Mouse (Mus musculus): ENCODE measurements around the gene Gstm6.
"Not testable (repeated sequence)": the region's sequence is repeated elsewhere in the genome, so short reads cannot be mapped to it uniquely, and the experiment has no call there.

Gene Gstm6

GRCm38 (mm10) chr3:107939830-107940229, 3.7 kb downstream of the Gstm6 start:
- no peak for DNase-seq

- DNase-seq = peak; percentile 86
These were observed 4.1 kb downstream of the Gstm6 start for GRCm38 (mm10) chr3:107939403-107939802.

GRCm38 (mm10) chr3:107935888-107936287, 7.7 kb downstream of the Gstm6 start:
- no peak for DNase-seq

- no peak for DNase-seq
These were observed 8.3 kb downstream of the Gstm6 start for GRCm38 (mm10) chr3:107935268-107935667.

GRCm38 (mm10) chr3:107932128-107932527, 11.4 kb downstream of the Gstm6 start:
- DNase-seq = peak; percentile 18

- DNase-seq = peak; percentile 99
These were observed 11.9 kb downstream of the Gstm6 start, which contains the start of gene Gstm7 for GRCm38 (mm10) chr3:107931670-107932069. Gene Gstm7, minus strand, starts transcription at chr3:107931817.

- no peak for DNase-seq
These were observed 12.4 kb downstream of the Gstm6 start for GRCm38 (mm10) chr3:107931134-107931533.

- DNase-seq = peak; percentile 29
These were observed 13.8 kb downstream of the Gstm6 start for GRCm38 (mm10) chr3:107929731-107930130.

GRCm38 (mm10) chr3:107929243-107929642, 14.3 kb downstream of the Gstm6 start:
- DNase-seq = no peak

GRCm38 (mm10) chr3:107928691-107929090, 14.9 kb downstream of the Gstm6 start:
- DNase-seq = peak; percentile 26

GRCm38 (mm10) chr3:107927841-107928240, 15.7 kb downstream of the Gstm6 start:
- no peak for DNase-seq

- DNase-seq = no peak
These were observed 18.2 kb downstream of the Gstm6 start for GRCm38 (mm10) chr3:107925335-107925734.

GRCm38 (mm10) chr3:107920348-107920747, 23.2 kb downstream of the Gstm6 start:
- no peak for DNase-seq

- peak; percentile 74 for DNase-seq
These were observed 25.7 kb downstream of the Gstm6 start for GRCm38 (mm10) chr3:107917783-107918408.

GRCm38 (mm10) chr3:107917097-107917496, 26.5 kb downstream of the Gstm6 start:
- no peak for DNase-seq

- DNase-seq = no peak
These were observed 26.9 kb downstream of the Gstm6 start for GRCm38 (mm10) chr3:107916674-107917073.

- no peak for DNase-seq
These were observed 37.6 kb downstream of the Gstm6 start for GRCm38 (mm10) chr3:107905942-107906341.

- peak; percentile 5 for DNase-seq
These were observed 42.4 kb downstream of the Gstm6 start for GRCm38 (mm10) chr3:107900955-107901673.

- DNase-seq = no peak
These were observed 44.9 kb downstream of the Gstm6 start for GRCm38 (mm10) chr3:107898691-107899090.

- DNase-seq = peak; percentile 91
These were observed 47.6 kb downstream of the Gstm6 start, which contains the start of gene Gstm5 for GRCm38 (mm10) chr3:107895720-107896569. Gene Gstm5, plus strand, starts transcription at chr3:107895821.

- no peak for DNase-seq
These were observed 48.3 kb downstream of the Gstm6 start for GRCm38 (mm10) chr3:107895194-107895719.

GRCm38 (mm10) chr3:107889236-107889635, 54.3 kb downstream of the Gstm6 start:
- not testable (repeated sequence) for DNase-seq
